Mouse (Mus musculus): Measurements from ENCODE around the gene Ccer1.

The Ccer1 gene

GRCm38 (mm10) chr10:97692913-97693312 lies at the start of gene Ccer1:
Ccer1 (plus strand) TSS chr10:97693059.
- 75% methylated on average over 20 of the region's 20 CpGs for WGBS

GRCm38 (mm10) chr10:97643768-97644167 lies 49.1 kb upstream of the Ccer1 start, which contains the start of gene Epyc:
Epyc (plus strand) TSS chr10:97644068.
- 78% methylated on average over 2 of the region's 2 CpGs for WGBS

- 82% methylated on average over 2 of the region's 2 CpGs for WGBS
These were observed 42.5 kb upstream of the Ccer1 start for GRCm38 (mm10) chr10:97650334-97650733.

GRCm38 (mm10) chr10:97659489-97659888 lies 33.4 kb upstream of the Ccer1 start:
- WGBS, result 97% methylated on average over 1 of the region's 1 CpGs

GRCm38 (mm10) chr10:97668656-97669055 lies 24.2 kb upstream of the Ccer1 start:
- WGBS, result 61% methylated on average over 4 of the region's 4 CpGs

- WGBS, result 22% methylated on average over 4 of the region's 4 CpGs
These were observed 22.7 kb upstream of the Ccer1 start for GRCm38 (mm10) chr10:97670202-97670601.

GRCm38 (mm10) chr10:97673239-97673638 lies 19.6 kb upstream of the Ccer1 start:
- 73% methylated on average over 2 of the region's 2 CpGs for WGBS

GRCm38 (mm10) chr10:97687198-97687597 lies 5.7 kb upstream of the Ccer1 start:
- 88% methylated on average over 1 of the region's 1 CpGs for WGBS

GRCm38 (mm10) chr10:97689425-97689824 lies 3.4 kb upstream of the Ccer1 start:
- 61% methylated on average over 3 of the region's 3 CpGs for WGBS

GRCm38 (mm10) chr10:97693398-97694135 lies 708 bp downstream of the Ccer1 start:
- 95% methylated on average over 37 of the region's 37 CpGs for WGBS

- 56% methylated on average over 1 of the region's 1 CpGs for WGBS
These were observed 11.7 kb downstream of the Ccer1 start for GRCm38 (mm10) chr10:97704562-97704961.

GRCm38 (mm10) chr10:97712687-97713086 lies 19.8 kb downstream of the Ccer1 start:
- WGBS, result 3% methylated on average over 5 of the region's 5 CpGs

GRCm38 (mm10) chr10:97714584-97714983 lies 21.7 kb downstream of the Ccer1 start:
- 74% methylated on average over 4 of the region's 4 CpGs for WGBS

- 67% methylated on average over 3 of the region's 3 CpGs for WGBS
These were observed 22.5 kb downstream of the Ccer1 start for GRCm38 (mm10) chr10:97715289-97715906.

- WGBS, result 46% methylated on average over 1 of the region's 1 CpGs
These were observed 24.4 kb downstream of the Ccer1 start for GRCm38 (mm10) chr10:97717233-97717632.

GRCm38 (mm10) chr10:97718021-97718420 lies 25.2 kb downstream of the Ccer1 start:
- 48% methylated on average over 2 of the region's 2 CpGs for WGBS

- whole genome bisulfite sequencing, result 92% methylated on average over 1 of the region's 1 CpGs
These were observed 27.8 kb downstream of the Ccer1 start for GRCm38 (mm10) chr10:97720625-97721024.

GRCm38 (mm10) chr10:97722709-97723108 lies 29.9 kb downstream of the Ccer1 start:
- 72% methylated on average over 9 of the region's 9 CpGs for WGBS

- WGBS, result 22% methylated on average over 1 of the region's 1 CpGs
These were observed 33.1 kb downstream of the Ccer1 start for GRCm38 (mm10) chr10:97725929-97726328.

GRCm38 (mm10) chr10:97726655-97727054 lies 33.8 kb downstream of the Ccer1 start, which contains the start of gene C030005K15Rik:
C030005K15Rik (minus strand) TSS chr10:97726755.

All from cerebral cortex, adult 2 months (tissue).